Mouse (Mus musculus): ENCODE data around the gene Galntl6.

Gene Galntl6

GRCm38 (mm10) chr8:57760921-57761320 lies 1151.5 kb downstream of the Galntl6 start:
- DNase-seq: no peak

- no peak for DNase-seq
These were observed 1153.6 kb downstream of the Galntl6 start for GRCm38 (mm10) chr8:57758857-57759256.

- no peak for DNase-seq
These were observed 1155.0 kb downstream of the Galntl6 start for GRCm38 (mm10) chr8:57757476-57757875.

- DNase-seq: no peak
These were observed 1158.4 kb downstream of the Galntl6 start for GRCm38 (mm10) chr8:57754066-57754465.

GRCm38 (mm10) chr8:57743636-57744035 lies 1168.8 kb downstream of the Galntl6 start:
- DNase-seq: no peak

- DNase-seq: no peak
These were observed 1170.5 kb downstream of the Galntl6 start for GRCm38 (mm10) chr8:57741983-57742382.

- DNase-seq: no peak
These were observed 1171.1 kb downstream of the Galntl6 start for GRCm38 (mm10) chr8:57741309-57741708.

GRCm38 (mm10) chr8:57737281-57737680 lies 1175.2 kb downstream of the Galntl6 start:
- DNase-seq: no peak

- DNase-seq: no peak
These were observed 1179.6 kb downstream of the Galntl6 start for GRCm38 (mm10) chr8:57732795-57733194.

- no peak for DNase-seq
These were observed 1180.8 kb downstream of the Galntl6 start for GRCm38 (mm10) chr8:57731666-57732065.

GRCm38 (mm10) chr8:57728276-57728675 lies 1184.2 kb downstream of the Galntl6 start:
- no peak for DNase-seq

GRCm38 (mm10) chr8:57724843-57725627 lies 1187.4 kb downstream of the Galntl6 start:
- DNase-seq: no peak

All from thymus, adult 18-20 months (tissue).